Mouse (Mus musculus): ENCODE data around the gene Olfr1513.

DNA sequence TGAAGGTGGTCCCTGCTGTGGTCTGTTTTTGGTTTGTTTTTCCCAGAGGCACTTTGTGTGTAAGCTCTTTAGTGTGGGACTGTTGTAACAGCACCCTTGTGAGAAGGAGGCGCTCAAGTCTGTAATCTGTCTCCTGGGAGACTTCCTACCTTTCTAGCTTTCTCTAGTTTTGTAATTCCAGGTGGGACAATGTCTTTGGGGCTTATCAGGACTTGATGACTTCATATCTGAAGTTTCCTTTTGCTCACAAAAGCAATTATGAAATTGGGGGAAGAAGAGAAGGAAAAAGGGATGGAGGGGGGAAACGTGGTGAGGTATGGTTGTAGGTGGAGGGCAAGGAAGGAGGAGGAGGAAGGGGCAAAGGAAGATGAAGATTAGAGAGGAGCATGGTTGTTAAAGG, 22.9 kb upstream of the Olfr1513 start, which contains the start of gene Olfr1512:
- TF ChIP-seq POLR2A (IDR thresholded peaks at IDR 0.05; ENCODE audit: extremely low read depth, insufficient read depth, low read length), result no peak
- TF ChIP-seq CTCF (IDR thresholded peaks at IDR 0.05; ENCODE audit: low read depth, low read length), result no peak

Data from liver, adult 2 months (tissue).